Mouse (Mus musculus) bone marrow, adult 2 months (tissue): ENCODE data around the gene Kcnk15.

Experiments
- CTCF ChIP-seq: fragments of 200-500 bp; IDR thresholded peaks from 2 replicates; pipeline ENCODE4 v1.5.1; 2011; ENCODE audit warnings: low read length, control low read depth; ENCODE audit not compliant: control insufficient read depth, insufficient read depth
- POLR2A ChIP-seq: fragments of 200-500 bp; IDR thresholded peaks from 2 replicates; pipeline ENCODE4 v1.6.1; 2011; ENCODE audit warnings: low read depth, mild to moderate bottlenecking, control low read depth, low read length, borderline replicate concordance; ENCODE audit not compliant: control insufficient read depth

GRCm38 (mm10) chr2:163809704-163810103 lies 43.7 kb upstream of the Kcnk15 start:
- TF ChIP-seq POLR2A (no peak), CTCF (no peak)
